Mouse (Mus musculus) thymus, adult 2 months (tissue): ENCODE measurements at regions not wholly inside any gene's neighbourhood (a gene's known extent, or its start where the extent isn't known, plus 50 kb on each side); places are given as distances from the start of the nearest gene placed in this dataset.

Experiments
- CTCF ChIP-seq: fragments of 200-500 bp; IDR thresholded peaks from 2 replicates; pipeline ENCODE4 v1.5.1; 2012; ENCODE audit warnings: mild to moderate bottlenecking, control low read depth, low read length, moderate library complexity, borderline replicate concordance; ENCODE audit not compliant: control insufficient read depth, poor library complexity, insufficient read depth; ENCODE audit errors: extremely low read depth
- POLR2A ChIP-seq: fragments of 200-500 bp; IDR thresholded peaks from 2 replicates; pipeline ENCODE4 v1.6.1; 2012; ENCODE audit warnings: mild to moderate bottlenecking, low read length, control low read depth, moderate library complexity; ENCODE audit not compliant: control insufficient read depth, poor library complexity, insufficient read depth; ENCODE audit errors: extremely low read depth

DNA sequence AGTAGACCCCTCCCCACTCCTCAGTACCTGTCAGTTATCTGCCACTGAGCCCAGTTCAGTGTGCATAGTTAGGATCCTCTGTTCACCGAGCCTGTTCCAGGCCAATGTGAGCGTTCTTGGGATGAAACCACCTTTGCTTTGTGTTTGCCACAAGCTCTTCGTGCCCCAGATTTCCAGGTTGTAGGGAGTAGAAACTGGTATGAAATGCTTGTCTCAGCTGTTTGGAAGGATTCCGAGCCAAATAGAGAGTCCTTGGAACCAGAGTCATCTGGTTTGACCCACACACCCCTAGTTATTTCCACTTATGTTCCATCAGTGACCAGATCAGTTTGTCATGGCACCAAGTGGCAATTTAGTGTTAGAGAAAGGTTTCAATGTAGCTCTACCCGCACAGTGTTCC is 171.2 kb upstream of the Kit start:
- TF ChIP-seq CTCF (no peak), POLR2A (no peak)
